Mouse (Mus musculus) midbrain, postnatal 0 days (tissue): ENCODE results near the gene Zfp385b. TPM values are rescaled to one million over a fixed set of nuclear protein-coding genes. Genes with fewer than 3 reads are reported as not detected.

Experiments
- ATAC-seq: fragments of 200-750 bp; cut with Nextera tagmentation; 2 replicates; pipeline ENCODE4 v1.8.0; 2017; ENCODE audit warnings: moderate number of reproducible peaks, mild to moderate bottlenecking, moderate TSS enrichment, moderate library complexity; ENCODE audit not compliant: low FRiP score
- DNase-seq: peaks from one replicate; pipeline ENCODE4 v3.0.0-alpha.2; 2015; ENCODE audit warnings: low spot score
- H3K27ac ChIP-seq: fragments of 300-500 bp; sonication (generic); 2 replicates; pipeline ENCODE4 v1.5.1; 2014; ENCODE audit warnings: low read depth, mild to moderate bottlenecking, low read length, mixed read lengths
- H3K27me3 ChIP-seq: fragments of 300-500 bp; sonication (generic); 2 replicates; pipeline ENCODE4 v1.6.1; 2014; ENCODE audit warnings: low read length, control low read depth, mixed read lengths; ENCODE audit not compliant: insufficient read depth
- H3K36me3 ChIP-seq: fragments of 300-500 bp; sonication (generic); 2 replicates; pipeline ENCODE4 v1.6.1; 2014; ENCODE audit warnings: low read length, control low read depth, mixed read lengths; ENCODE audit not compliant: insufficient read depth
- H3K4me1 ChIP-seq: fragments of 300-500 bp; sonication (generic); 2 replicates; pipeline ENCODE4 v1.6.1; 2014; ENCODE audit warnings: mild to moderate bottlenecking, control low read depth, antibody characterized with exemption, low read length, mixed read lengths; ENCODE audit not compliant: insufficient read depth
- H3K4me2 ChIP-seq: fragments of 300-500 bp; sonication (generic); 2 replicates; pipeline ENCODE4 v1.6.1; 2014; ENCODE audit warnings: low read depth, mild to moderate bottlenecking, low read length, mixed read lengths; ENCODE audit not compliant: poor library complexity, severe bottlenecking
- H3K4me3 ChIP-seq: fragments of 300-500 bp; sonication (generic); 2 replicates; pipeline ENCODE4 v1.5.1; 2014; ENCODE audit warnings: low read depth, mild to moderate bottlenecking, low read length, moderate library complexity
- H3K9ac ChIP-seq: fragments of 300-500 bp; sonication (generic); replicated peaks from 2 replicates; pipeline ENCODE4 v1.6.1; 2014; ENCODE audit warnings: mild to moderate bottlenecking, low read length, moderate library complexity, mixed read lengths; ENCODE audit not compliant: poor library complexity, severe bottlenecking
- H3K9me3 ChIP-seq: fragments of 300-500 bp; sonication (generic); 2 replicates; pipeline ENCODE4 v1.6.1; 2016; ENCODE audit warnings: low read length, control low read depth
- CTCF ChIP-seq: IDR thresholded peaks from 2 replicates; pipeline ENCODE4 v1.5.1; 2016; ENCODE audit warnings: antibody characterized with exemption, mild to moderate bottlenecking
- WGBS: fragments of 180-500 bp; shearing (Covaris S2); extraction: QIAGEN DNeasy Blood & Tissue Kit; methylation state at CpG from one replicate; pipeline ENCODE4 v1.1.7; 2014; 5-methylcytosine and 5-hydroxymethylcytosine counted together
- polyA plus RNA-seq: library from polyadenylated mRNA; unstranded; fragments of >200 nt; fragmentation: Nextera tagmentation; extraction: Ambion mirVana; gene quantifications from 2 replicates; pipeline ENCODE4 v1.2.1, GENCODE M21; 2015
- total RNA-seq: library from RNA; depleted of rRNA; stranded (reverse); fragments of >200 nt; gene quantifications from 2 replicates; pipeline ENCODE4 v1.2.3, GENCODE M21; 2014

Gene Zfp385b
- total and polyA plus RNA-seq, 2 experiments from 2014 or later, result 11.8 to 16.6 TPM

GRCm38 (mm10) chr2:77815775-77816412, 3.5 kb downstream of the Zfp385b start:
- Histone ChIP-seq H3K9ac (peak overlapping the region; percentile 71), H3K36me3 (no peaks in the 10 kb centered on the region), H3K27ac (no peak overlapping the region), H3K4me3 (peak overlapping the region; percentile 78), H3K4me1 (no peaks in the 10 kb centered on the region), H3K4me2 (peak overlapping the region; percentile 98), H3K9me3 (no peaks in the 10 kb centered on the region), H3K27me3 (peaks cover 4% of the 10 kb centered on the region)
- no peak for TF ChIP-seq CTCF
- ATAC-seq (no peak), DNase-seq (peak; percentile 17)
- WGBS, result 5% methylated on average over 20 of the region's 20 CpGs

- Histone ChIP-seq H3K4me1 (no peaks in the 10 kb centered on the region), H3K9ac (no peak overlapping the region), H3K36me3 (no peaks in the 10 kb centered on the region), H3K27ac (no peak overlapping the region), H3K4me2 (no peak overlapping the region), H3K27me3 (peaks cover 4% of the 10 kb centered on the region), H3K9me3 (no peaks in the 10 kb centered on the region), H3K4me3 (no peak overlapping the region)
- TF ChIP-seq CTCF, result no peak
- WGBS, result 85% methylated on average over 8 of the region's 8 CpGs
- DNase-seq (no peak), ATAC-seq (no peak)
Measured at GRCm38 (mm10) chr2:77814896-77815295, 4.5 kb downstream of the Zfp385b start.

GRCm38 (mm10) chr2:77813029-77813428, 6.4 kb downstream of the Zfp385b start:
- Histone ChIP-seq H3K36me3 (no peaks in the 10 kb centered on the region), H3K27me3 (peaks cover 4% of the 10 kb centered on the region), H3K4me3 (no peak overlapping the region), H3K27ac (no peak overlapping the region), H3K4me2 (no peak overlapping the region), H3K9me3 (no peaks in the 10 kb centered on the region), H3K9ac (no peak overlapping the region), H3K4me1 (no peaks in the 10 kb centered on the region)
- no peak for TF ChIP-seq CTCF
- WGBS, result 80% methylated on average over 3 of the region's 3 CpGs
- DNase-seq (no peak), ATAC-seq (no peak)

- 99% methylated on average over 5 of the region's 5 CpGs for WGBS
- Histone ChIP-seq H3K4me2 (no peak overlapping the region), H3K36me3 (no peaks in the 10 kb centered on the region), H3K9me3 (no peaks in the 10 kb centered on the region), H3K9ac (no peak overlapping the region), H3K27me3 (peaks cover 4% of the 10 kb centered on the region; the same call in 1 of the 2 replicates), H3K27ac (no peak overlapping the region), H3K4me1 (no peaks in the 10 kb centered on the region), H3K4me3 (no peak overlapping the region)
- ATAC-seq (no peak), DNase-seq (no peak)
- no peak for TF ChIP-seq CTCF
Measured at GRCm38 (mm10) chr2:77810748-77811147, 8.7 kb downstream of the Zfp385b start.

GRCm38 (mm10) chr2:77804781-77805180, 14.7 kb downstream of the Zfp385b start:
- no peak overlapping the region for H3K9ac ChIP-seq
- H3K36me3 ChIP-seq, result no peaks in the 10 kb centered on the region
- no peak for TF ChIP-seq CTCF
- H3K27ac ChIP-seq, result no peak overlapping the region
- H3K4me1 ChIP-seq, result no peaks in the 10 kb centered on the region
- H3K4me3 ChIP-seq, result no peak overlapping the region
- no peak overlapping the region for H3K4me2 ChIP-seq
- no peaks in the 10 kb centered on the region for H3K27me3 ChIP-seq
- 81% methylated on average over 7 of the region's 7 CpGs for WGBS
- no peaks in the 10 kb centered on the region for H3K9me3 ChIP-seq
- DNase-seq (no peak), ATAC-seq (no peak)

- H3K27me3 ChIP-seq, result no peaks in the 10 kb centered on the region
- no peaks in the 10 kb centered on the region for H3K4me1 ChIP-seq
- no peak for TF ChIP-seq CTCF
- WGBS, result 88% methylated on average over 3 of the region's 3 CpGs
- H3K4me2 ChIP-seq, result no peak overlapping the region
- H3K9ac ChIP-seq, result no peak overlapping the region
- DNase-seq, result no peak
- H3K4me3 ChIP-seq, result no peak overlapping the region
- no peak for ATAC-seq
- H3K36me3 ChIP-seq, result no peaks in the 10 kb centered on the region
- H3K9me3 ChIP-seq, result no peaks in the 10 kb centered on the region
- no peak overlapping the region for H3K27ac ChIP-seq
Measured at GRCm38 (mm10) chr2:77802291-77802690, 17.1 kb downstream of the Zfp385b start.
